Mouse (Mus musculus) heart, adult 2 months (tissue): ENCODE results near the gene Pigb. TPM values are rescaled to one million over a fixed set of nuclear protein-coding genes. Genes with fewer than 3 reads are reported as not detected.
"Not testable (repeated sequence)": the region's sequence is repeated elsewhere in the genome, so short reads cannot be mapped to it uniquely, and the experiment has no call there.

ENCODE experiments used
- DNase-seq, 2 experiments: peaks; one replicate each; pipeline ENCODE4 v3.0.0; 2021
- H3K27ac ChIP-seq: fragments of 200-600 bp; 2 replicates; pipeline ENCODE4 v1.8.1; 2022
- H3K27me3 ChIP-seq: fragments of 200-500 bp; 2 replicates; pipeline ENCODE4 v1.6.1; 2012; ENCODE audit warnings: mild to moderate bottlenecking, low read length, inconsistent platforms, mixed read lengths; ENCODE audit not compliant: control insufficient read depth, insufficient read depth
- H3K36me3 ChIP-seq: fragments of 200-500 bp; 2 replicates; pipeline ENCODE4 v1.6.1; 2012; ENCODE audit warnings: low read length, inconsistent platforms; ENCODE audit not compliant: control insufficient read depth, insufficient read depth
- H3K4me1 ChIP-seq: fragments of 200-500 bp; 2 replicates; pipeline ENCODE4 v1.6.1; 2011; ENCODE audit warnings: low read length; ENCODE audit not compliant: control insufficient read depth, insufficient read depth
- H3K4me3 ChIP-seq: fragments of 200-600 bp; 2 replicates; pipeline ENCODE4 v1.8.1; 2022
- H3K79me2 ChIP-seq: fragments of 200-500 bp; replicated peaks from 2 replicates; pipeline ENCODE4 v1.6.1; 2012; ENCODE audit warnings: mild to moderate bottlenecking, inconsistent platforms, low read length, moderate library complexity, mixed read lengths; ENCODE audit not compliant: control insufficient read depth, insufficient read depth
- H3K9ac ChIP-seq: fragments of 200-500 bp; 2 replicates; pipeline ENCODE4 v1.6.1; 2012; ENCODE audit warnings: low read depth, mild to moderate bottlenecking, control low read depth, inconsistent platforms, low read length, mixed read lengths
- CTCF ChIP-seq: fragments of 200-600 bp; IDR thresholded peaks from 2 replicates; pipeline ENCODE4 v1.8.1; 2022; ENCODE audit warnings: antibody characterized with exemption, mild to moderate bottlenecking, moderate library complexity
- EP300 ChIP-seq: fragments of 200-500 bp; IDR thresholded peaks from 2 replicates; pipeline ENCODE4 v1.6.1; 2011; ENCODE audit warnings: low read depth, low read length, control low read depth; ENCODE audit not compliant: insufficient read depth
- POLR2A ChIP-seq: fragments of 200-500 bp; IDR thresholded peaks from 2 replicates; pipeline ENCODE4 v1.6.1; 2011; ENCODE audit warnings: mild to moderate bottlenecking, low read depth, low read length, control low read depth; ENCODE audit not compliant: insufficient read depth
- WGBS: fragments of 180-500 bp; shearing (Covaris S2); methylation state at CpG from one replicate; pipeline ENCODE4 v1.1.7; 2018; 5-methylcytosine and 5-hydroxymethylcytosine counted together
- intact Hi-C: fragments of 180-260 bp; cut with DNase I; formaldehyde crosslinking; loops from one replicate; pipeline ENCODE4 v1.15.1; 2025
- polyA plus RNA-seq: library from polyadenylated mRNA; depleted of rRNA; stranded (reverse); fragments of >200 nt; gene quantifications from 2 replicates; pipeline ENCODE4 v1.2.3, GENCODE M21; 2012
- total RNA-seq, 2 experiments: library from RNA; stranded (reverse); gene quantifications; 2 replicates each; pipeline ENCODE4 v1.2.3; 2021

The Pigb gene
- total and polyA plus RNA-seq, 3 experiments = 1.6 to 4.5 (median 2.2) TPM

DNA sequence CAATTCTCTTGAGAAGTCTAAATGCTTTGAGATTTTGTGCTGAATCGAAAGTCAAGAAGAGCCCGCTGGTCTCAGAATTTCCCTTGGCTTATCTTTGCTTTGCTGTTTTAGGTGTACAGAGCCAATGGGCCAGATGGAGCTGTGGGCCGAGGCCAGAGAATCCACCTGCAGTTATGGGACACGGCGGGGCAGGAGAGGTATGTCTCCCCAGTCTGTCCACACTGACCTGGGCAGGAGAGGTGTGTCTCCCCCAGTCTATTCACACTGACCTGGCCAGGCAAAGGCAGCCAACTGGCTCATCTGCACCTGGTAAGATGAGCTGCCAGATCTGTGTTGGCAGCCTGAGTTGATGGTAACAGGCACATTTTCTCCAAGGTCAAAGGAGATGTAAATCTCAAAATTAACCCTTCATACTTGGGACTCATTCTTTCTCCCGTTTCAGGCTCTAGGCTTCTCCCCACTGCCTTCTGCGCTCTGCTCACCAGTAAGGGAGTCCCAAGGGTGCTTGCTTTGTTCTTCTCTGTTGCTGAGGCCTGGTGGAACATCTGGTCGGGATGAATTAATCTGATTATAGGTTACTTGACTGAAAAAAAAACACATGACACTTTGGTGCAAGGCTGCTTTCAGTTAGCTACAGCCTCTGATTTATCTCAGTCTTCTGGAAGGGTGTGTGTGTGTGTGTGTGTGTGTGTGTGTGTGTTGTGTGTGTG, 42.3 kb upstream of the Pigb start:
- 77% methylated on average over 8 of the region's 8 CpGs for WGBS
- H3K4me3 ChIP-seq = no peak overlapping the region
- no peaks in the 10 kb centered on the region for H3K4me1 ChIP-seq
- no peak overlapping the region for H3K9ac ChIP-seq
- H3K27me3 ChIP-seq = no peaks in the 10 kb centered on the region
- TF ChIP-seq POLR2A (no peak), CTCF (no peak), EP300 (no peak)
- H3K36me3 ChIP-seq = no peaks in the 10 kb centered on the region
- no peaks in the 10 kb centered on the region for H3K79me2 ChIP-seq
- intact Hi-C loops = no loop called here
- no peak overlapping the region for H3K27ac ChIP-seq
- no peak for DNase-seq

DNA sequence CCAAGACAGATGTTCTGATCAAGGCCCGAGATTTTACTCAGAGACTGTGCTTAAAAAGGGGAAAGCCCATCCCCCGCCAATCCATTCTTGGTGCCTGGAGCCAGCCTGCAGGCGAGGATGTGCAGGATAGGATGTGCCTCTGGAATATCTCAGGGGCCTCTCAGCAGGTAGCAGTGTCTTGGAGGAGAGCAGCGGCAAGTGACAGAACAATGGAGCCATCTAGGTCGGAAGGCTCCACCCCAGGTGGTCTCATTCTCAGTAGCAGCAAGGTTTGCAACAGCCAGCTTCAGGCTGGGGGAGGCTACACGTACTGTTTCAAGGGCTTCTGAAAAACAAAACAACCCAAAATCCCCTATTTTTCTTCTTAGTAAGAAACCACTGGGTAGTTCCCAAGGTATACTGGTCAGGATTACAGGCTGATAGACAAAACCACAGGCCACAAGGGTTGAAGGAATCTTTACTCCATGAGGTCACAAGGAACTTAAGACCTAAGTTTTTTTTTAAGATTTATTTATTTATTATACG, 39.7 kb upstream of the Pigb start:
- TF ChIP-seq EP300 = no peak
- no peak for TF ChIP-seq POLR2A
- TF ChIP-seq CTCF = no peak
- Histone ChIP-seq H3K27ac (no peak overlapping the region), H3K27me3 (no peaks in the 10 kb centered on the region), H3K79me2 (no peaks in the 10 kb centered on the region), H3K9ac (no peak overlapping the region), H3K36me3 (no peaks in the 10 kb centered on the region), H3K4me1 (no peaks in the 10 kb centered on the region), H3K4me3 (no peak overlapping the region)
- DNase-seq = no peak
- intact Hi-C loops = no loop called here
- 61% methylated on average over 7 of the region's 7 CpGs for whole genome bisulfite sequencing

DNA sequence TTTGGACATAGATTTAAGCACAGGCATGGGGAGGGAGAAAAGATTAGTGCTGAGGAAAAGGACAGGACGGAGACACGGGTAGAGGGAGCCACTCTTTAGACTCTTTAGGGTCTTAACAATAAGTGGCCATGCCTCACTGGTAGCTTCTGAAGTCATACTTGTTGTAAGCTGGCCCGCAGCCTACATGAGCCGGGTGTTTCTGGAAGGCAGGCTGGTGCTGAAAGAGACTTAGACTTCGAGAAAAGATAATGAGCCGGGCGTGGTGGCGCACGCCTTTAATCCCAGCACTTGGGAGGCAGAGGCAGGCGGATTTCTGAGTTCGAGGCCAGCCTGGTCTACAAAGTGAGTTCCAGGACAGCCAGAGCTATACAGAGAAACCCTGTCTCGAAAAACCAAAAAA, 39.2 kb upstream of the Pigb start:
- intact Hi-C loops, DNase-seq, H3K9ac ChIP-seq, H3K4me3 ChIP-seq, H3K27me3 ChIP-seq, H3K79me2 ChIP-seq, H3K36me3 ChIP-seq, H3K27ac ChIP-seq, H3K4me1 ChIP-seq: not testable (repeated sequence)
- 74% methylated on average over 11 of the region's 12 CpGs for WGBS

GRCm38 (mm10) chr9:73073169-73073568, 33.0 kb upstream of the Pigb start:
- 85% methylated on average over 5 of the region's 5 CpGs for WGBS
- Histone ChIP-seq H3K79me2 (no peaks in the 10 kb centered on the region), H3K4me1 (peaks cover 5% of the 10 kb centered on the region), H3K27me3 (no peaks in the 10 kb centered on the region), H3K4me3 (no peak overlapping the region), H3K36me3 (no peaks in the 10 kb centered on the region), H3K9ac (no peak overlapping the region), H3K27ac (no peak overlapping the region)
- TF ChIP-seq EP300 = no peak
- no peak for TF ChIP-seq POLR2A
- TF ChIP-seq CTCF = no peak
- DNase-seq = no peak
- intact Hi-C loops = no loop called here

DNA sequence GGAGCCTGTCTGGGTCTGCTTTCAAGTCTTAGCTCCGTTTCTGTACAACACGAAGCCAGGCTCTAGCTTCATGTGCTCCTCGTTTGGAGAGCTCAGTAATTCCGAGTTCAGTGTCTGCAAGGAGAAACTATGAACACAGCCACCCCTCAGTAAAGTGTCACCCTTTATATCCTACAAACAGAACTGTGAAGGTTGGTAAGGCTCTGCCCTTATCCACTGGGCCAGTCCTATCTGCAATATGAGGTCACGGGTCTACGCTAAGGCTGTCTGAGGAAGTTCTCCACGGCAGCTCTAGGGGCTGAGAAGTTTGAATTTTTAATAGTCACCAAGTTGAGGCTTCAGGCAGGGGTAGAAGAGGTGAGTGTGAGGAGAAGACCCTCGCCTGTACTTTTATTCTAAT, 32.2 kb upstream of the Pigb start:
- TF ChIP-seq EP300 = no peak
- TF ChIP-seq CTCF = no peak
- TF ChIP-seq POLR2A = no peak
- intact Hi-C loops = no loop called here
- Histone ChIP-seq H3K36me3 (no peaks in the 10 kb centered on the region), H3K4me1 (peaks cover 7% of the 10 kb centered on the region), H3K27ac (no peak overlapping the region), H3K4me3 (no peak overlapping the region), H3K9ac (no peak overlapping the region), H3K79me2 (no peaks in the 10 kb centered on the region), H3K27me3 (no peaks in the 10 kb centered on the region)
- 73% methylated on average over 8 of the region's 8 CpGs for WGBS
- DNase-seq = no peak

DNA sequence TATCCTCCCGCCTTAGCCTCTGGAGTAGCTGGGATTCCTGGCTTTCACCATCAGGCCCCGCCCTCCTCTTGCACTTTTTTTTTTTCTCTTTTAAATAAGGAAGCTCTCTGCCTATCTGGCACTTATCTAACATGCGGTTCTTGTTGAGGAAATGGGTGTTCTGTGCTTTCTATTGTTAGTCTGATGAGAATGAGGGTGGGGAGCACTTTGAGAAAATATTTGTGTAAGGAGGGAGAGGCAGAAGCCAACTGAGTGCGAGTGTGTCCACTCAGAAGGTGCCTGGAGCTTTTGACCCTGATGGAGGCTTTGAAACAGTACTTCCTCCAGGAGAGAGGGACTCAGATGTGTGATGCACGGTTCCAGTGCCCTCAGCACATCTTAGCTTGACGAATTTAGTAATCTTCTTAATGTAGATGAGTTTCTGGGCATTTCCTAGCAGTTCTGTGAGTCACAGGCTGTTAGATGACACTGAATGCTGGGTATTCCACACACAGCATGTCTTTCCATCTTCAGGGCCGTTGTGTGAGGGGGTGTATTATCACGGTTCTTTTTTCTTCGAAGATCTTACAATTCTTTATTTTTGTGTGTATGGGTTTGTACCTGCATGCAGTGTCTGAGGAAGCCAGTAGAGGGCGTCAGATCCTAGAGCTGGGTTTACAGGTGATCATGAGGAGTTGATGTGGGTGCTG, 30.9 kb upstream of the Pigb start:
- no peak overlapping the region for H3K9ac ChIP-seq
- peak; percentile 44 for TF ChIP-seq CTCF
- no peak for TF ChIP-seq POLR2A
- TF ChIP-seq EP300 = no peak
- no peaks in the 10 kb centered on the region for H3K79me2 ChIP-seq
- peak overlapping the region; percentile 26 for H3K27ac ChIP-seq
- no peaks in the 10 kb centered on the region for H3K36me3 ChIP-seq
- H3K4me1 ChIP-seq = peaks cover 7% of the 10 kb centered on the region
- peak in 1 of 2 experiments; percentile 22 for DNase-seq
- H3K27me3 ChIP-seq = no peaks in the 10 kb centered on the region
- H3K4me3 ChIP-seq = no peak overlapping the region
- intact Hi-C loops = no loop called here
- WGBS = 40% methylated on average over 10 of the region's 10 CpGs
